Mouse (Mus musculus): ENCODE data around the gene Vmn1r86.

GRCm38 (mm10) chr7:13053501-13053900 is 66.2 kb downstream of the Vmn1r86 start:
- TF ChIP-seq POLR2A (IDR thresholded peaks at IDR 0.05; ENCODE audit: borderline replicate concordance, extremely low read depth, insufficient read depth, insufficient read length, poor library complexity, severe bottlenecking), result no peak
- TF ChIP-seq CTCF (IDR thresholded peaks at IDR 0.05; ENCODE audit: borderline replicate concordance, extremely low read depth, insufficient read depth, insufficient read length), result no peak
